Mouse (Mus musculus) frontal cortex, postnatal 36 days (tissue): ENCODE measurements around the gene Serpina3b.

Experiments
- DNase-seq, 2 experiments: peaks; one replicate each; pipeline ENCODE4 v3.0.0; 2022; ENCODE audit warnings: low spot score in 2 of 2

Serpina3b gene

DNA sequence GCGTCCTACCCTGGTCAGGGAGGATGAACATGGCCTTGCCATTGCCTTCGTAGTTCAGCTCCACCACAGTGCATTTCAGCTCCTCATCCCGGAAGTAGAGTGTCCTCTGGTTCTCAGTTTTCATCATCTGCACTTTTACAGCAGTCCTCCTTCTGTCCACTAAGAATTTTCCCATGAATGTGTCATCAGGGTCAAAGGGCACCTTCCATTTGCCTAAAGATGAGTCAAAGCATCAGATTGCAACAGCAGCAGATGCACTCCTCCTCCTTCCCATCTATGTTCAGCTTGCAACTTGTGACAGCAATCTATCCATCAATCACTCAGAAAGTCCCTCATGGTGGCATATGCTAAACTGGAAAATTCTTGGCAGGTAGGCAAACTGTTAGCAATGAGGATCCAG lies 47.8 kb downstream of the Serpina3b start:
- DNase-seq: no peak

GRCm38 (mm10) chr12:104178577-104178976 lies 50.8 kb downstream of the Serpina3b start:
- no peak for DNase-seq

- DNase-seq: no peak
Observed at GRCm38 (mm10) chr12:104178987-104179386, 51.2 kb downstream of the Serpina3b start.

- DNase-seq: no peak
Observed at GRCm38 (mm10) chr12:104185046-104185445, 57.2 kb downstream of the Serpina3b start.

DNA sequence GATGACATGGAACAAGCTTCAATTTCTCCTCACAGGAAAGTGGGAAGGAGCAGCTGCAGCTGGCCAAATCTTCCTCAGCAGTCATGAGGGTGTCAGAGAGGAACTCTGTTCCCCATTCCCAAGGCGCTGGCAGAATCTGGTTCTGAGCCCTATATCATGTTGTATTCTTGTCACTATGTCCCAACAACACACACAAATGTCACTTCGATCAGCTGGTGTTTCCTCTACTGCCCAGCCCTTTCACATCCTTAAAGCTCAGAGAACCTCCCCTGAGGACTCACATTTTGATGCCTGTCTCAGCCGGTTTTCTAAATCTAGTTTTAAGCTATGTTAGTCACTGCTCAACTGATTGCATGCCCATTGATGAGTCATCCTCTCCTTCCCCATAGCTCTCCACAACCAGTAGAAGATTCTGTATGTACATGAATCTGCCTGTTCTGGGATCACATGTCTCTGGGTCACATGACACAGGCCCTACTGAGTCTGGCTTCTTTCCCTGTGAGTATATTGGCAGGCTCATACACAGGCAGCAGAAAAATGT lies 58.3 kb downstream of the Serpina3b start:
- DNase-seq: peak; percentile 36 to 39
